Mouse (Mus musculus): Measurements from ENCODE around the gene Mybl2. TPM values are rescaled to one million over a fixed set of nuclear protein-coding genes. Genes with fewer than 3 reads are reported as not detected.
A peak's percentile ranks its signal among the peaks of the same experiment; 100 is the strongest.
"Not testable (repeated sequence)": the region's sequence is repeated elsewhere in the genome, so short reads cannot be mapped to it uniquely, and the experiment has no call there.

Mybl2 gene
- under 1 TPM; 0.12 to 0.25 TPM for total RNA-seq (2021)
- long read RNA-seq, experiment 1, partial matches to known transcripts = 0 of 1 reads
- long read RNA-seq, experiment 1, other reads (novel, unspliced or antisense) = 1 of 1 reads
- long read RNA-seq, experiment 2 = 0 reads

DNA sequence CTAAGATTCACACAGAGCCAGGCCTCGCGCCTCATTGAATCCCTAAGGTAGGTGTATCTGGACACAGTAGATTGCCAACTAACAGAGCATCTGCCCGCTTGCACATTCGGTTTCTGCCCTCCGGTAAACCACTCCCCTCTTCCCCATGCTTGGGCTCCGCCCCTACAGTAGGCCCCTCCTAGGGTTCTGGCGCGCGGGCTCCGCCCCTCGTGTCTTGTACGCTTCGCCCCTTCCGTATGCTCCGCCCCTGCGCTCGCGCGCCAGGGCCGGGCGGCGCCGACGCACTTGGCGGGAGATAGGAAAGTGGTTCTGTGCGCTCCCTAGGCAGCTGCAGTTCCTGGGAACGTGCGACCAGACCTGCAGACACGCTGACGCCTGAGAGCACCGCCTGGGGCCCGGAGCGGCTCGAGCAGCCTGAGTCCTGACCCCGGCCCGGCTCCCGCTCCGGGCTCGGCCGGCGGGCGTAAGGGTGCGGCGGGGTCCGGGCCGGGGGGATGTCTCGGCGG is at the start of gene Mybl2:
Mybl2 (plus strand) TSS at position 353 of the 506 bp plus-strand sequence.
- DNase-seq (ENCODE audit: low spot score) = peak; percentile 92

GRCm38 (mm10) chr2:163007299-163007698 is 47.2 kb upstream of the Mybl2 start:
- no peak for DNase-seq (ENCODE audit: low spot score)

GRCm38 (mm10) chr2:163016916-163017743 is 37.4 kb upstream of the Mybl2 start, which contains the start of gene Ift52:
Gene Ift52 (plus strand): TSS chr2:163017354.
- DNase-seq (ENCODE audit: low spot score) = peak; percentile 88

GRCm38 (mm10) chr2:163031289-163031688 is 23.2 kb upstream of the Mybl2 start:
- DNase-seq (ENCODE audit: low spot score) = no peak

DNA sequence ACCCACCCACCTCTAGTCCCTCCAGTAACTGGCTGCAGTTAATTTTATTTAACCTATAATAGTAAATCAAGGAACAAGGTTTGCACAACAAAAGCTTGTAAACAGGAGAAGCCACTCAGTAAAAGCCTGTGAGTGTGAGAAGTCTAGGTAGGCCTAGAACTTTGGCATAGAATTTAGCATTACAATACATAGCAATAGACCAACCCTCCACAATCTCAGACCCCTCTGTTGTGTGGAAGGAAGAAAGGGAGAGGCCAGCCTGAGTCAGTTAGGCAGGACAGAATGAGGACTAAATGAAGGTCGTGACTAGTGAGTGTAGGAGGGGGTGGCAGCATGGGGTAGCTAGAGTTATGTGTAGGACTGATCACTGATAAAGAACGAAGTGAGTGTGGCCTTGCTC is 22.7 kb upstream of the Mybl2 start:
- no peak for DNase-seq (ENCODE audit: low spot score)

DNA sequence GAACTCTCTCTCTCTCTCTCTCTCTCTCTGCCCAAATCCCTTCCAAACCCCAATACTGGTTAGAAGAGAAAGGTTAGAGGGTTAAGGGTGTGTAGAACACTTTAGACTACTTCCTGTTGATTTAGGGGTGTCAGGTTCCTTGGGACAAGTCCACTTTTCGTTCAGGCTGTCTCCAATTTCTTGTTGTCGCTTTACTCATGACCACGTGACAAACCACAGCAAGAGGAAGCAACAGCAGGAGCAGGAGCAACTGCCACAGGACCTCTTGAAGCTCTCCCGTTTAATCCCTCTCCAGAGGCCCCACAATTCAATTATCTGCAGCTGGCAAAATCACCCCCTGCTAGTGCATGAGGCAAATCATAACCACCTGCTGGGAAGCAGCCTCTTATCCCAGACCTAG is 21.9 kb upstream of the Mybl2 start:
- DNase-seq (ENCODE audit: low spot score) = no peak

- no peak for DNase-seq (ENCODE audit: low spot score)
Measured at GRCm38 (mm10) chr2:163039940-163040339, 14.5 kb upstream of the Mybl2 start.

DNA sequence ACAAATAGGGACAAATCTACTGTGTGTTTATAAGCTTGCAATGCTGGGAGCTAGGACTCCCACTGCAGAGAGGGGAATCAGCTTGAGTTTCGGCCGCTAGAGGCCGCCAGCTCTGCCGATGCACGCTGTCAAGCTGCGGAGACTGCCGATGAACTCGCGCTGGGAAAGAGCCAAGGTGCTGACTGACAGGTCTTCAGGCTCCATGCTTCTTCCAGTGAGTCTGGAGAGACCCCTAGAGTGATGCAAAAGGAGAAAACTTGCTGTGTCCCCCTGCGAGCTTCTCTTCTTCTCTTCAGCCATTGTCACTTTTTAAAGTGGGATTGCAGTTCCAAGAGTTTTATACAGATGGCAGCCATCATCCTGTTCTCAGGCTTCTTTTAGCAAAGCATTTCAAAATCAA is 6.4 kb upstream of the Mybl2 start:
- DNase-seq (ENCODE audit: low spot score) = peak; percentile 54

- DNase-seq (ENCODE audit: low spot score) = no peak
Measured at GRCm38 (mm10) chr2:163049116-163049515, 5.4 kb upstream of the Mybl2 start.

GRCm38 (mm10) chr2:163051691-163052090 is 2.8 kb upstream of the Mybl2 start:
- no peak for DNase-seq (ENCODE audit: low spot score)

- DNase-seq (ENCODE audit: low spot score) = no peak
Measured at GRCm38 (mm10) chr2:163052101-163052500, 2.4 kb upstream of the Mybl2 start.

DNA sequence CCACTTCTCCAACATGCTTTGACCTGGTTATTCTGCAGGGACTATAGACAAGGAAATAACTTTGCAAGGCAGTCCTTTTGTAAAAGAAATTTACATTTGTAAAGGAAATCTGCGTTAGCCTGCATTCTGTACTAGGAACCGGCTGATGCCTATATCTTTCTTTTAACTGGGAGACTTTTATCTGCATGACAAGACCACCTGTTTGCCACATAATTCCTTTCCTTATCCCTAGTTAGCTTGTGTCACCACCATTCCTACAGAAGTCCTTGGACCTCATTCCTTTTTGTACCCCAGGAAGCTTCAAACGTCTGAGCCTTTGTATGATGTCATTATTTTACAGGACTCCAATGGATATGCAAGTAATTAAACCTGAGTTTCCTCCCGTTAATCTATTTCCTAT is 1.7 kb upstream of the Mybl2 start:
- DNase-seq (ENCODE audit: low spot score) = no peak

DNA sequence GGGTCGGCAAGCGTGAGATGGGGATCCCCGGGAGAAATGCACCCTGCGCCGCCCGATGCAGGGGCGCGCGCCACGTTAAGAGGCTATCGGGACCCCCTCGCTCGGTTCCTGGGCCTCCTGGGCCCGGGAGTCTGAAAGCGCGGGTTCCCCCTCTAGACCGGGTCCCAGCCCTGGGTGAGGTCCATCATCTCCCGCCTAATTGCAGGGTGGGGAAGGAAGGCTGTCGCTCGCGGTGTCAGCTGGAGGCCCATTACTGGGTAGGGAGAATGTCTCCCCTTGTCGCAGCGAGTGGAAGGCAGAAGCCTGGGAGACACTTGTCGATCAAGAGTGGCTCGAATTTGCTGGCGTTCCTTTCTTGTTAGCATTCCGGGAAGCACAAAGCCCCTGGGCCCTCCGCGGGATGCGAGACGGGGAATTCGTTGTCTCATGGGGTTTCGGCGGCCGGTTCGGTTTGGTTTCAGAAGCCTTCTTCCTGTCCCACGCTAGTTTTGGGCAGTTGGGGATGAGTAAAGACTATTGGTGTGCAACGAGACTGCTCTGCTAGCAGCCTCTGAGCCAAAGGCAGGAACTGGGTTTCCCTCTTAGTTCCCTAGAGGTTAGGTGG is 506 bp downstream of the Mybl2 start:
- no peak for DNase-seq (ENCODE audit: low spot score)

DNA sequence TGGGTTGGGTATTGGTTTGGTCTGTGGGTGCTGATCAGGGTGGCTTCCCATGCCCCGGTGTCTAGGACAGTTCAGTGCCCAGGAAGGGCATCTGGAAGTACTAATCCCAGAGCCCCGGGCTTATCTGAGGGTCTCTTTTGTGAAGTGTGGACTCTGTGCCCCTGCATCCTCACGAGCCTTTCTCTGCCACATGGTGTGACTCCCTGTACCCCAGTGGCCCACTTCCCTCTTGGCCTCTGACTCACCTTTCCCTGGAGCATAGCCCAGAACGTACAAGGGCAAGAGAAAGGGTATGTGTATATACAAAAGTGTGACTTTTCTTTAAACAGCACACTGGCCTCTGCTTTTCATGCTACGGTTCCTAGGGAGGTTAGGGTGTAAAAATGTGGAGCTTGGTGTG is 1.2 kb downstream of the Mybl2 start:
- DNase-seq (ENCODE audit: low spot score) = no peak

GRCm38 (mm10) chr2:163056584-163056983 is 2.1 kb downstream of the Mybl2 start:
- no peak for DNase-seq (ENCODE audit: low spot score)

DNA sequence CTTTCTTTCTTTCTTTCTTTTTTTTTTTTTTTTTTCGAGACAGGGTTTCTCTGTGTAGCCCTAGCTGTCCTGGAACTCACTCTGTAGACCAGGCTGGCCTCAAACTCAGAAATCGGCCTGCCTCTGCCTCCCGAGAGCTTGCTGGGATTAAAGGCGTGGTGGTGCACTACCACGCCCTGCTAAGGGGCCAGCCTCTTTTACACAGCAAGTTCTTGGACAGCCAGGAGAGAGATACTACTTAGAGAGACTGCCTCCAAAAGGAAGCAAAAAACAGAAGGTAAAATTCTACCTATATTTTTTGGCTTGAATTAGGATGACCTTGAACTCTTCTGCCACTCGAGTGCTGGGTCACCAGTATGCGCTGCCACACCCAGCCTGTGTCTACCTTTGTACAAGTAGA is 4.5 kb downstream of the Mybl2 start:
- not testable (repeated sequence) for DNase-seq (ENCODE audit: low spot score)

GRCm38 (mm10) chr2:163060630-163061029 is 6.1 kb downstream of the Mybl2 start:
- DNase-seq (ENCODE audit: low spot score) = no peak

- DNase-seq (ENCODE audit: low spot score) = no peak
Measured at GRCm38 (mm10) chr2:163061203-163062118, 7.0 kb downstream of the Mybl2 start.

- DNase-seq (ENCODE audit: low spot score) = no peak
Measured at GRCm38 (mm10) chr2:163062119-163062508, 7.6 kb downstream of the Mybl2 start.

DNA sequence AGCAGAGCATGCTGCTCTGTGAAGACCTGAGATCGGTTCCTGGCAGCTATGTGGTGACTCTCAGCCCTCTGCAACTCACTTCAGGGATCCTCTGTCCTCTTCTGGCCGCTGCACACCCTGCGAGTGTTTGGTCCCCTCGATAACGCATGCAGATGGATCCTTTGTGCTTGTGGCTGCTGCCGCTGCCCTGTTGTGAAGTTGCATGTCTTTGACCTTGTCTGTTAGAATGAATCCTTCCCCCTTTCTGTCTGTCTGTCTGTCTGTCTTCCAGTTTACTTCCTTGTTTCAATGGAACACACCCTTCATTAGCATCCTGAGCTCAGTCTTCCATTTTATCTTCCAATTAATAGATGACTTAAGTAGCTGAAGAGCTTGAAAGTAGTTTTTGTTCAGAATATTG is 11.8 kb downstream of the Mybl2 start:
- DNase-seq (ENCODE audit: low spot score) = no peak

- DNase-seq (ENCODE audit: low spot score) = no peak
Measured at GRCm38 (mm10) chr2:163067233-163067632, 12.7 kb downstream of the Mybl2 start.

Measured in gastrocnemius, adult 18-20 months (tissue).